Mouse (Mus musculus) heart, adult 2 months (tissue): ENCODE data around the gene Gm38394. TPM values are rescaled to one million over a fixed set of nuclear protein-coding genes. Genes with fewer than 3 reads are reported as not detected.

Experiments
- DNase-seq, 2 experiments: peaks; one replicate each; pipeline ENCODE4 v3.0.0; 2021
- H3K27ac ChIP-seq: fragments of 200-600 bp; 2 replicates; pipeline ENCODE4 v1.8.1; 2022
- H3K27me3 ChIP-seq: fragments of 200-500 bp; 2 replicates; pipeline ENCODE4 v1.6.1; 2012; ENCODE audit warnings: mild to moderate bottlenecking, low read length, inconsistent platforms, mixed read lengths; ENCODE audit not compliant: control insufficient read depth, insufficient read depth
- H3K36me3 ChIP-seq: fragments of 200-500 bp; 2 replicates; pipeline ENCODE4 v1.6.1; 2012; ENCODE audit warnings: low read length, inconsistent platforms; ENCODE audit not compliant: control insufficient read depth, insufficient read depth
- H3K4me1 ChIP-seq: fragments of 200-500 bp; 2 replicates; pipeline ENCODE4 v1.6.1; 2011; ENCODE audit warnings: low read length; ENCODE audit not compliant: control insufficient read depth, insufficient read depth
- H3K4me3 ChIP-seq: fragments of 200-600 bp; 2 replicates; pipeline ENCODE4 v1.8.1; 2022
- H3K79me2 ChIP-seq: fragments of 200-500 bp; replicated peaks from 2 replicates; pipeline ENCODE4 v1.6.1; 2012; ENCODE audit warnings: mild to moderate bottlenecking, inconsistent platforms, low read length, moderate library complexity, mixed read lengths; ENCODE audit not compliant: control insufficient read depth, insufficient read depth
- H3K9ac ChIP-seq: fragments of 200-500 bp; 2 replicates; pipeline ENCODE4 v1.6.1; 2012; ENCODE audit warnings: low read depth, mild to moderate bottlenecking, control low read depth, inconsistent platforms, low read length, mixed read lengths
- CTCF ChIP-seq: fragments of 200-600 bp; IDR thresholded peaks from 2 replicates; pipeline ENCODE4 v1.8.1; 2022; ENCODE audit warnings: antibody characterized with exemption, mild to moderate bottlenecking, moderate library complexity
- EP300 ChIP-seq: fragments of 200-500 bp; IDR thresholded peaks from 2 replicates; pipeline ENCODE4 v1.6.1; 2011; ENCODE audit warnings: low read depth, low read length, control low read depth; ENCODE audit not compliant: insufficient read depth
- POLR2A ChIP-seq: fragments of 200-500 bp; IDR thresholded peaks from 2 replicates; pipeline ENCODE4 v1.6.1; 2011; ENCODE audit warnings: mild to moderate bottlenecking, low read depth, low read length, control low read depth; ENCODE audit not compliant: insufficient read depth
- WGBS: fragments of 180-500 bp; shearing (Covaris S2); methylation state at CpG from one replicate; pipeline ENCODE4 v1.1.7; 2018; 5-methylcytosine and 5-hydroxymethylcytosine counted together
- intact Hi-C: fragments of 180-260 bp; cut with DNase I; formaldehyde crosslinking; loops from one replicate; pipeline ENCODE4 v1.15.1; 2025
- polyA plus RNA-seq: library from polyadenylated mRNA; depleted of rRNA; stranded (reverse); fragments of >200 nt; gene quantifications from 2 replicates; pipeline ENCODE4 v1.2.3, GENCODE M21; 2012
- total RNA-seq, 2 experiments: library from RNA; stranded (reverse); gene quantifications; 2 replicates each; pipeline ENCODE4 v1.2.3; 2021

Gm38394 gene
- total and polyA plus RNA-seq, 3 experiments: 2.5 to 15.0 (median 14.5) TPM

DNA sequence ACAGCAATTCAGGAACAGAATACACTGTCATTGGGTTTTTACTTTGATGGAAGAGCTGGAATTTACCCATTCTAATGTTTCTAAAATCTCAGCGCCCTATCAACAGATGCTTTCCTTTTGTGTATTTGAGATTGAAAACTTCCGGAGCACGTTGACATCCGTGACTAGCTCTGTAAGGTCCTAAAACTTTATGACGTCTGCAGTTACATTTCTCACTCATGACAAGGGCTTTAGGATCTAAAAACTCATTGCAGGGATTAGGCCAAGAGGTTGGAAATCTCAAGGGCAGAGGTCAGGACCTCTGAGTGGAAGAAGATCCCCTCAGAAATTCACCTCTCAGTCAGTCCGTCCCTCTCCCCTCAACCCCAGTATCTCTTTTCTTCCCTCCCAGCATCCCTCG lies 27.2 kb upstream of the Gm38394 start:
- no peaks in the 10 kb centered on the region for H3K79me2 ChIP-seq
- no peaks in the 10 kb centered on the region for H3K27me3 ChIP-seq
- 72% methylated on average over 7 of the region's 7 CpGs for WGBS
- H3K9ac ChIP-seq: no peak overlapping the region
- intact Hi-C loops: no loop called here
- H3K4me3 ChIP-seq: no peak overlapping the region
- H3K27ac ChIP-seq: no peak overlapping the region
- H3K4me1 ChIP-seq: peaks cover 2% of the 10 kb centered on the region
- H3K36me3 ChIP-seq: peaks cover 2% of the 10 kb centered on the region; the same call in 1 of the 2 replicates
- DNase-seq: no peak
- no peak for TF ChIP-seq CTCF
- TF ChIP-seq EP300: no peak
- no peak for TF ChIP-seq POLR2A

GRCm38 (mm10) chr1:133685749-133686519 lies 24.8 kb upstream of the Gm38394 start:
- Histone ChIP-seq H3K79me2 (no peaks in the 10 kb centered on the region), H3K27ac (peak overlapping the region; percentile 57), H3K4me1 (peaks cover 2% of the 10 kb centered on the region), H3K9ac (no peak overlapping the region), H3K4me3 (no peak overlapping the region), H3K27me3 (no peaks in the 10 kb centered on the region), H3K36me3 (peaks cover 2% of the 10 kb centered on the region; the same call in 1 of the 2 replicates)
- intact Hi-C loops: no loop called here
- peak; percentile 67 to 85 for DNase-seq
- TF ChIP-seq POLR2A (no peak), EP300 (peak; percentile 62; the same call in 1 of the 2 replicates)
- WGBS: 53% methylated on average over 10 of the region's 10 CpGs

- WGBS: 61% methylated on average over 3 of the region's 3 CpGs
- Histone ChIP-seq H3K4me3 (no peak overlapping the region), H3K27me3 (no peaks in the 10 kb centered on the region), H3K36me3 (no peaks in the 10 kb centered on the region), H3K9ac (no peak overlapping the region), H3K4me1 (no peaks in the 10 kb centered on the region), H3K79me2 (no peaks in the 10 kb centered on the region), H3K27ac (no peak overlapping the region)
- DNase-seq: no peak
- no peak for TF ChIP-seq POLR2A
- no peak for TF ChIP-seq CTCF
- no peak for TF ChIP-seq EP300
- intact Hi-C loops: no loop called here
Measured at GRCm38 (mm10) chr1:133671801-133672200, 10.7 kb upstream of the Gm38394 start.

DNA sequence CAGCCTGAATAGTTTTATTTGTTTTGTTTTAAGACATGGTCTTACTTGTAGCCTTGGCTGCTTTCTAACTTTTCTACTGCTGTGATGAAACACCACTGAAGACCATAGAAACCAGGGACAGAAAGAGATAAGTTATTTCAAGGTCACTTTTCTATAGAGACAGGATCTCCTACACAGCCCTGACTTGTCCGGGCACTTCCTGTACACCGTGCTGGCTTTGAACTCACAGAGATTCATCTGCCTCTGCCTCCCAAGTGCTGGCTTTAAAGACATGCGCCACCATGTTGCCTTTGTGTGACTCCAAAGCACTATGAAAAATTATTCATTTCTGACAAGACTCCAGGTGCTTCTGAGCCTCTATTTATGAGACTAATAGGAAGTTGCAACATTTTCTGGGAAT lies 10.1 kb upstream of the Gm38394 start:
- WGBS: 59% methylated on average over 3 of the region's 3 CpGs
- no peak for DNase-seq
- Histone ChIP-seq H3K27me3 (no peaks in the 10 kb centered on the region), H3K36me3 (no peaks in the 10 kb centered on the region), H3K4me3 (no peak overlapping the region), H3K4me1 (no peaks in the 10 kb centered on the region), H3K9ac (no peak overlapping the region), H3K79me2 (no peaks in the 10 kb centered on the region), H3K27ac (no peak overlapping the region)
- TF ChIP-seq POLR2A: no peak
- TF ChIP-seq CTCF: no peak
- TF ChIP-seq EP300: no peak
- intact Hi-C loops: no loop called here

GRCm38 (mm10) chr1:133670776-133671175 lies 9.7 kb upstream of the Gm38394 start:
- WGBS: 62% methylated on average over 6 of the region's 6 CpGs
- no peaks in the 10 kb centered on the region for H3K36me3 ChIP-seq
- H3K9ac ChIP-seq: no peak overlapping the region
- DNase-seq: no peak
- TF ChIP-seq EP300 (no peak), POLR2A (no peak), CTCF (no peak)
- no peaks in the 10 kb centered on the region for H3K4me1 ChIP-seq
- H3K79me2 ChIP-seq: no peaks in the 10 kb centered on the region
- no peaks in the 10 kb centered on the region for H3K27me3 ChIP-seq
- intact Hi-C loops: no loop called here
- no peak overlapping the region for H3K4me3 ChIP-seq
- no peak overlapping the region for H3K27ac ChIP-seq

DNA sequence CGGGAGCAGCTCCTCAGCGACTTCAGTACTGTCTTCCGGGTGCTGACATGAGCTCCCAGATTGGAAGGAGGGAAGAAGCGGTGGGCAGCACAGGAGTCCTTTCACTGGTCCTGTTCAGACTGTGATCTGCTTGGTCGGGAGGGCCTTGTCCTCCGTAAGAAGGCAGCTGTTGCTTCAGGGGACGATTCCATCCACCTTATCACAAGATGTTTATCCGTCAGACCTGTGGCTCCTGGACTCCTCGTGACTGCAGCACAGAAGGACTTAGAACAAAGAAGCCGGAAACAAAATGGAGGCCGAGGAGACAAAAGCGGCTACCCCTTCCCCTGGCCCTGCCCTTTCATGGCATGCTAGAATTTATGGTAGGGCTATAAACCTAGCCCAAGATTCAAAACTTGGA lies 9.1 kb upstream of the Gm38394 start:
- 86% methylated on average over 12 of the region's 12 CpGs for WGBS
- TF ChIP-seq CTCF: no peak
- TF ChIP-seq EP300: no peak
- no peak for TF ChIP-seq POLR2A
- Histone ChIP-seq H3K27me3 (no peaks in the 10 kb centered on the region), H3K27ac (no peak overlapping the region), H3K36me3 (no peaks in the 10 kb centered on the region), H3K4me1 (no peaks in the 10 kb centered on the region), H3K9ac (no peak overlapping the region), H3K79me2 (no peaks in the 10 kb centered on the region), H3K4me3 (no peak overlapping the region)
- intact Hi-C loops: no loop called here
- DNase-seq: no peak
